Mouse (Mus musculus): ENCODE data around the gene Stx4a.

The Stx4a gene

DNA sequence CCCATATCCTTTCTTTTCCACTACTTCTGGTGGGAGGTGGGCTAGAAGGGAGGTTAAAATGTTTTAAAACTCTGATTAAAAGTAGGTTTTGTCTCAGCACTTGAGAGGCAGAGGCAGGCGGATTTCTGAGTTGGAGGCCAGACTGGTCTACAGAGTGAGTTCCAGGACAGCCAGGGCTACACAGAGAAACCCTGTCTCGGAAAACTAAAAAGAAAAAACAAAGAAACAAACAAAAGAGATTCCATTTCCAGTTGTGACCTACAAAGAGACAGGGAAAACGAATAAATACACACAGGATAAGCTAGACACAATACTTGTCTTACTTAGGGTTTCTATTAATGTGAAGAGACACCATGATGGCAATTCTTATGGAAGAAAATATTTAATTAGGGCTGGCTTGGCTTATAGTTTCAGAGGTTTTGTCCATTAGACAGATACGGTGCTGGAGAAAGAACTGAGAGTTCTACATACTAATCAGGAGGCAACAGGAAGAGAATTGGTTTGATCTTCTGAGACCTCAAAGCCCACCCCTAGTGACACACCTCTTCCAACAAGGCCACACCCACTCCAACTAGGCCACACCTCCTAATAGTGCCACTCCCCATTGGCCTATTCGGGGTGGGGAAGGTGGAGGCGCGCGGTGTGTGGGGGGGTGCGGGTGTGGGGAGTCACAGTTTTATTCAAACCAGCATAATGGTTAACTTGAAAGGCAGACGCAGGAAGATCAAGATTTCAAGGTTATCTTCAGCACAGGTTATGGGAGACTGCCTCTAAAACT is 74.3 kb downstream of the Stx4a start:
- DNase-seq (ENCODE audit: low read depth, low spot score) = no peak

Measured in c-Kit-negative CD71-positive TER-119-positive erythroid progenitor cells, embryonic 14.5 days (primary cell).